Mouse (Mus musculus) small intestine, adult 2 months (tissue): ENCODE data around the gene Itprid2.

ENCODE experiments used
- CTCF ChIP-seq: fragments of 200-500 bp; IDR thresholded peaks from 2 replicates; pipeline ENCODE4 v1.5.1; 2012; ENCODE audit warnings: low read depth, mild to moderate bottlenecking, control low read depth, inconsistent platforms, low read length, moderate library complexity, mixed read lengths; ENCODE audit not compliant: insufficient replicate concordance, insufficient read length; ENCODE audit errors: extremely low read depth
- POLR2A ChIP-seq: fragments of 200-500 bp; IDR thresholded peaks from 2 replicates; pipeline ENCODE4 v1.6.1; 2012; ENCODE audit warnings: low read depth, mild to moderate bottlenecking, control low read depth, inconsistent platforms, low read length, moderate library complexity

- TF ChIP-seq CTCF (no peak), POLR2A (no peak)
Observed at GRCm38 (mm10) chr2:79675266-79675665, 40.1 kb downstream of the Itprid2 start.
